Mouse (Mus musculus): ENCODE results near the gene Tigd3.

Tigd3 gene

DNA sequence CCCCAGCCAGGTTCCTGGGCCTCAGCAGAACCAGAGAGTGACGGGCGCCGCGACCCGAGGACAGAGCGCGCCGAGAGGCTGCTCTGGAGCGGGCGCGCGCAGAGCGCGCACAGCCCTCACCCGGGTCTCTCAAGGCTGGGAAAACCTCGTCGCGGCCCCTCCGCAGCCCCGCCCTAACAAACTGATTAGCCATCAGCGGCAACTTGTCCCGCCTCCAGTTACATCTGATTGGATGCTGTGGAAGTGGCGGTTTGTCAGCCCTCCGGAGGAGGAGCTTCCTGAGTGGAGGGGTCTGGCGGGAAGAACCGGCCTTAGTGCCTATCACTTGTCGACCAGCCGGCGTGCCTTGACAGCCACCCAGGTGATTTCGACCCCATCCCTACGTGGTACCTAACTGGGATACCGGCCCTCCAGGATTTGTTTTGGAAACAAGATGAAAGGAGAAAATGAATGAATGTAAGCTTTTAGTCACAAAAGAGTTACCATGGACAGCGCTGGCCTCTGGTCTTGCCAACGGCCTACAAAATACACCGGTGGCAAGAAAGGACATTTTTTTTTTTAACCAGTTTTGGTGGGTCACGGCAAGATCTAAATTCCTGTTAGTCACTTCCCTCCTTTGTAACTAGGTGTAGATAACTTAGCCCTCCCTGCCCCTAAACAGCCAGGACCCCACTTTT is at the start of gene Tigd3:
TSS of gene Tigd3 (minus strand) at position 148 of the 677 bp plus-strand sequence.
- peak; percentile 87 to 97 for DNase-seq (ENCODE audit: low spot score in 2 of 2)

GRCm38 (mm10) chr19:5943404-5943803 is 49.5 kb upstream of the Tigd3 start:
- DNase-seq (ENCODE audit: low spot score in 2 of 2): no peak

- DNase-seq (ENCODE audit: low spot score in 2 of 2): no peak
Measured at GRCm38 (mm10) chr19:5942581-5942980, 48.6 kb upstream of the Tigd3 start.

DNA sequence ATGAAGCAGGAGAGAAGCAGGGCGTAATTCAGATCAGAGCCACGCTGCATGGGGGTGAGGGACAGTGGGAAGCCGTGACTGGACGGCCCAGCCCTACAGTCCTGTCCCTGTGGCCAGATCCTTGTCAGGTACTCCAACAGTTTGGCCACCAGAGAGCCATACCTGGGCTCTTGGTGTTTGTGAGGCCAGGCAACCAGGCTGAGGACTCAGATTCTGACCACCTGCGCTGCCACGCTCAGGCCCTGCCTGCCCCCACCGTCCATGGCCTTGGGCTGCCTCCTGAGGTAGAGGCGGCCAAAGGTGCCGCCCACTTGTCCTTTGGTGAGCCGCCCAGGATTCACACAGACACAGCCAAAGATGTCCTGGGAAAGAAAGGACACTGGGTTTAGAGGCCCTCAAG is 46.7 kb upstream of the Tigd3 start:
- no peak for DNase-seq (ENCODE audit: low spot score in 2 of 2)

- peak in 1 of 2 experiments; percentile 75 for DNase-seq (ENCODE audit: low spot score in 2 of 2)
Measured at GRCm38 (mm10) chr19:5940173-5940572, 46.2 kb upstream of the Tigd3 start.

GRCm38 (mm10) chr19:5939715-5940114 is 45.8 kb upstream of the Tigd3 start:
- DNase-seq (ENCODE audit: low spot score in 2 of 2): no peak

DNA sequence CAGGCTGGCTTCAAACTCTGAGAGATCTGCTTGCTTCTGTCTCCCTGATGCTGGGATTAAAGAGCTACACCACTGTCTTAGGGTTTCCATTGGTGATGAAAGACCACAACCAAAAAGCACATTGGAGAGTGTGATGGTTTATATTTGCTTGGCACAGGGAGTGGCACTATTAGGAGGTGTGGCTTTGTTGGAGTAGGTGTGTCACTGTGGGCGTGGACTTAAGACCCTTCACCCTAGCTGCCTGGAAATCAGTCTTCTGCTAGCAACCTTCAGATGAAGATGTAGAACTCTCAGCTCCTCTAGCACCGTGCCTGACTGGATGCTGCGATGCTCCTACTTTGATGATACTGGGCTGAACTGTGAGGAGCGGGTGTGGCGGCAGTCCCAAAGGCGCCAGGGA is 44.6 kb upstream of the Tigd3 start:
- DNase-seq (ENCODE audit: low spot score in 2 of 2): no peak

DNA sequence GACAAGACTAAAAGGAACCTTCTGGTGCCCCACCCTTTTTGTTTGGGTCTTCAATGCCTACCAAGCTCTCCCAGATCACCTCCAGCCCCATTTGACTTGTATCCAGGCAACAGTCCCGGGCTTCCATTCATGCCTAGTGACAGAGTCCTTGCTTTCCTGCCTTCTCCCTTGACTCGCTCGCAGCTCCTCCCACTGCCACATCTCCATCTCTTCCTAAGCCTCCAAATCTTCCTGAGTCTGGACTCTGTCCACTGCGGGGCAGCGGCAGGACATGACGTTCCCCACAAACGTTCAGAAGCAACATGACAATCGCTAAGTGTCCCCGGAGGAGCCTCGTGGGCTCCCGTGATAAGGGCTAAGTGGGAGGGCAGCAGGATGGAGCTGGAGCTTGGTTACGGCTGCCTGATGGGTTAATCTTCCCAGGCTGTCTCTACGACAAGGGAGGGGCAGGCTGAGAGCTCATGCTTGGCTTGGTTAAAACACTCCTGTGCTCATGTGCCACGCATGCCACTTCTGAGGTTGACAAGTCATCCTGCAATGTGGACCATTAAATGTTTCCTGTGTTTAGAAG is 44.0 kb upstream of the Tigd3 start:
- no peak for DNase-seq (ENCODE audit: low spot score in 2 of 2)

DNA sequence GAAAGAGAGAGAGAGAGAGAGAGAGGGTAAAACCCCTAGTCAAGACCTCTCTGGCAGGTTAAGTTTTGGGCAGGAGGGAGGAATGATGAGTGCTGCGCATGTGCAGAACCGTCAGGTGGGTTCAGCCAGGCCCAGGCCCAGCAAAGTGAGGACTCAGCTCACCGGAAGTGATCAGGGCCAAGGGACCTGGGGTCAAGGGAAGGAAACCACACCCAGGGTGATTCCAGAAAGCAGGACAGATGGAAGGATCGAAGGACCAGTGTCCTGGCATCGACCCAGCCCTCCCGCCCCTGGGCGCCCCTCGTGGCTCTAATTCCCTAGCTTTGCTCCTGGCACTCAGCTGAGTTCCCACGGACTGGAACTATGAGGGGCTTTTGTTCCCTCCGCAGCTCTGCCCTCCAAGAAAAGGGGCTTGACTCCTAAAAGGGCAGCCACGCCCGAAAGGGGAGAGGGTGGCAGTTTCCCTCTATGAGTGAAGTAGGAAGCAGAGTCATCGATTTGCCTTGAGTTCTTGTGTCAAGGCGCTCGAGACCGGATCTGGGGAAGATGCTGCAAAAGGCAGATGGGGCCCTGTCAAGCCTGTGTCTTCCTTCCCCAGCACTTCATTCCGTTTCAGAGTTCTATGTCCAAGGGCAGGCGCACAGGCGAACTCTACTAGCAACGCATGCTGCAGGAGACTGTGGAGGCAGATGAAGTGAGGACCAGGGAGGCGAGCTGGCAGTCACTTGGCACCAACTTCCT is 43.3 kb upstream of the Tigd3 start:
- no peak for DNase-seq (ENCODE audit: low spot score in 2 of 2)

- no peak for DNase-seq (ENCODE audit: low spot score in 2 of 2)
Measured at GRCm38 (mm10) chr19:5935691-5936090, 41.7 kb upstream of the Tigd3 start.

DNA sequence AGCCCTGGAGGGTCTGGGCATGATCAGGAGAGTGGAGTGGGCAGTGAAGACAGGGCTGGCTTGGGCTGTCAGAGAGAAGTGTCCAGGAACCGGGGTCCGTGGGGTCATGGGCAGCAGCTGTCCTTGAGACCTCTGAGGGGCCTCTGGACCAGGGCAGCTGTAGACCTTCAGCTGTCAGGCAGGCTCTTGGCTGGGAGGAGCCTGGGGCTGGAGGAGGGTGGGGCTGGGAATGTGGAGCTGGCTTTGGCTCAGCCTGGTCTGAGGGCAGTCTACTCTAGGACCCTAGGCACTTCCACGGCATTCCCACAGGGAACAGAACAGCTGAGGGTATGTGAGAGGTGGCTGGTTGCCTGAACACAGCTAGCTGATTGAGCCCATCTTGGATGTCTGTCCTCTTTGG is 41.3 kb upstream of the Tigd3 start:
- DNase-seq (ENCODE audit: low spot score in 2 of 2): no peak

DNA sequence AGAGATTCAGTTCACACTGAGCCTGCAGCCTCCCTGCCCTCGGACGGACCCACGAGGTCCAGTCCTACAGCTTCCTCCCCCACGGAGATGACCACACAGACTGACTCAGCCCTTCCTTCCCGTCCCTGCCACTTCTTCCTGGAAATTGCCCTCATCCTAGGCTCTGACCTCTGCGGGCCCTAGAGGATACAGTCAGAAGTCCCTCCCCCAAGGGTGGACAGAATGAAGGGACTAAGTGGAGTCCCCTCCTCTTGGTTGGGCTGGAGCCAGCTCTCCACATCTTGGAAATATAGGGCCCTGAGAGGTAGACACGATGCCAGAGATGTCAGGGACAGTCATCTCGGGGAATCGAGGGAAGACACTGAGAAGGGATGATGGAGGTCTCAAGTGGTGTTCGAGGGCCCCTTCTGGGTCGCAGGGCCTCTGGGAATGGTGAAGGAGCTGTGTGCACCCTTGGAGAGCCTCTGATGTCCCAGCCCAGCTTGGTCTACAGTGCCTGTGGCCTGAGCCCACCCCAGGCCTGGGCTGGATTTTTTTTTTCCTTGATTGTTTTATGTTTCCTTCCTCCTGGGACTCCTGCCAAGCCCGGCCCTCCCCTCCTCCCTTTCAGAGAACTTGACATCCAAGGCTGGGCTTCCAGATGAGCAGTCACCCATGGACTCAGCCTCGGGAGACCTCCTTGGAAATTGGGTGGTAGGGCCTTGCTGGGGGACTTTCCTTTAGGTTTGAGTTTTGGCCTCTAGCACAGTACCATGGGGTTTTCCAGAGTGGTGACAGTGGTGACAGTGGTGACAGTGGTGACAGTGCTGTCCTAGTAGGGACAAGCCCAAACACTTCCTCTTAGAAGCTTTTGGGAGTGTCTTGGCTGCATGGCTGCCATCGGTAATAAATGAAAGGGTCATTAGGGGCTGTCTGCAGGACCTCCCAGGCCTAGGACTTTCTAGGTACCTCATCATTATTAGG is 36.0 kb upstream of the Tigd3 start:
- no peak for DNase-seq (ENCODE audit: low spot score in 2 of 2)

- no peak for DNase-seq (ENCODE audit: low spot score in 2 of 2)
Measured at GRCm38 (mm10) chr19:5928546-5928945, 34.6 kb upstream of the Tigd3 start.

GRCm38 (mm10) chr19:5928104-5928503 is 34.2 kb upstream of the Tigd3 start:
- DNase-seq (ENCODE audit: low spot score in 2 of 2): no peak

- DNase-seq (ENCODE audit: low spot score in 2 of 2): no peak
Measured at GRCm38 (mm10) chr19:5927532-5927931, 33.6 kb upstream of the Tigd3 start.

DNA sequence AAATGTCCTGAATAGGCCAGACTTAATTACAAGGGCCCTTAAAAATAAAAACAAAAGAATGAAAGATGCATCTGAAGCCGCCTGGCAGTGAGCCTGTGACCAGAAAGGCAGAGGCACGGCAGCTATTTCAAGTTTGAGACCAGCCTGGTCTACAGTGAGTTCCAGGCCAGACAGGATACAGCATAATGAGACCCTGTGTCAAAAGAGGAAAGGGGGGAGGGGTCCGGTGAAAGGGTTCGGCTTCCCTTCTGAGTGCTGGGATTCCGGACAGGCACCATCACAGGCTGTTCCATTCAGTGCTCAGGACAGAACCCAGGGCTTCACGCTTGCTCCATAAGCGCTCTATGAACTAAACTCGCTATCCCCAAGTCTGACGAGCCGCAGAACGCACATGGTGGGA is 33.1 kb upstream of the Tigd3 start:
- no peak for DNase-seq (ENCODE audit: low spot score in 2 of 2)

DNA sequence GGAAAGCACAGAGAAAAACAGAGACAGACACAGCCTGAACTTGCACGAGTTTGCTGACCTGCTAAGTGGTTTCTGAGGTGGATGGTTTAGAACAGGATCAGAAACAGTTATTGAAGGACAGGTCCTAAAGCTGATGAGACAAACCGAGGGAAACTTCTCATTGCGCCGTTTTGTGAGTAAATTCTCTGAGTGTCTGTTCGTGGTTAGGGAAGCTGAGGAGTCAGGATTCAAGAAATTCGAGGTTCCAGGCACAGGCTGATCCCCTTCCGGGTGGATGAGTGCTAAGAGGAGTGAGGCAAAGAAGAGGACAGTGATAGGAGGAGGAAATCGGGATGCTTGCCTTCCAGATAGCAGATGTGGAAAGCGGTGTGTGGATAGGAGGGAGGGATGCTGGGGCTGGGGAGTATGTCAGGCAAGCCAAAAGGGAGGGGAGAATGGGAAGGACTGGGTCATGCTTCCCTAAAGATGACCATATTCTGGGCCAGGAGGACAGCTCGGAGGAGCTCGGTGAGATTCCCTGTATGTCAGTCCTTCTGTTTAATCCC is 31.4 kb upstream of the Tigd3 start:
- DNase-seq (ENCODE audit: low spot score in 2 of 2): no peak

DNA sequence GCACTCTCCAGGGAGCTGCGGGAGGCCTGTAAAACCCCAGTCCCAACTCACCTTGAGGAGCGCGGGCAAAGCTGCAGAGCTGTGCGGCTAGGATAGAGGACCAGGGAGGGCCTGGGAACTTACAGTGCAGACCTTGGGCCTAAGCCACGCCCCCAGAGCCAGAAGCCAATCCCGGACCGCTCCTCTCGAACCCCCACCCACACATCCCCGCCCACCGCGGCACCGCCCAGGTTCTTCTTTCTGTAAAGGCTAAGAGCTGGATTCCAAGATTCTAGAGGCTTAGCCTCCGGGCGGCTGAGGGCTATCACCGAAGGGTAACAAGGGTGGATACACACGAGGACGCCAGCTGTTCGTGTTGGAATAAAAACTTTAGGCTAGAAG is 30.8 kb upstream of the Tigd3 start, which contains the start of gene Cdc42ep2:
TSS of gene Cdc42ep2 (minus strand) at position 104 of the 381 bp plus-strand sequence.
- peak; percentile 87 to 90 for DNase-seq (ENCODE audit: low spot score in 2 of 2)

DNA sequence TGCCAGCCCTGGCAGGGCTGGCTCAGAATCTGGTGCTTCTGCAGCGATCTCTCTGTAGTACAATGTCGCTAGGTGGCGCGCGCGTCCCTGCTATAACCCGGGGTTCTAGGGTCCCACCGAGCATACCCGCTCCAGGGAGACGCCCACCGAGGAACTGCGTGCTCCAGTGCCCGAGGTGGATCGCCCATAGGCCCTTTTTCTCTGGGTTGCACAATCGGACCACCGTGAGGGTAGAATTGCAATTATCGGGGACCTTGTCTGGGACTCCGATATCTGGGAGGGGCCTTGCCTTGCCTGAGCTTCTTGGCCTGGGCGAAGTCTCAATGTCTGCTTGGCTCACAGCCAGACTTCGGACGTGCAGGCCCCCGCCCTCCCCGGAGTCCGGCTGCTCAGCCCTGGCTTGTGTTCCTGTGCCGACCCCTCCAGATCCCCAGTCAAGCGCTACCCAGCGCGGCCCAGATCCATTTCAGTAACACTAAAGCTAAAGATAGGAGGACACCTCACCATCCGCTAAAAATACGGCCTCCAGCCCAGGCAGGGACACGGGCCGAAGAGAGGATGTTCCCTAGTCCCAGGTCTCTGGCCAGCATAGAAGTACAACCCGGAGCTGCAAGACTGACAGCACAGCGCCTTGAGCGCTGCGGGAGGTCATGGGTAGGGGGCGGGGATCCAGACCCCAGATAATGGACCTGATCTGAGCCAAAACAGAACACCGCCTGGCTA is 30.2 kb upstream of the Tigd3 start:
- DNase-seq (ENCODE audit: low spot score in 2 of 2): peak; percentile 92 to 97

GRCm38 (mm10) chr19:5922963-5923362 is 29.0 kb upstream of the Tigd3 start:
- no peak for DNase-seq (ENCODE audit: low spot score in 2 of 2)

All from cerebellum, postnatal 4 days (tissue).